Mouse (Mus musculus): ENCODE data around the gene Hist1h4a.

- TF ChIP-seq CTCF (conservative IDR thresholded peaks at IDR 0.05; ENCODE audit: low read length) (no peak), NANOG (IDR thresholded peaks at IDR 0.05; ENCODE audit: borderline replicate concordance, low read length) (no peak), POU5F1 (IDR thresholded peaks at IDR 0.05; ENCODE audit: borderline replicate concordance, low read length) (no peak)
Measured at GRCm38 (mm10) chr13:23760972-23761864, at the start of gene Hist1h4a.
